Mouse (Mus musculus): Measurements from ENCODE around the gene Tmem248.

GRCm38 (mm10) chr5:130173012-130173411 is 43.9 kb upstream of the Tmem248 start:
- TF ChIP-seq POLR2A (IDR thresholded peaks at IDR 0.05; ENCODE audit: low read depth, low read length) (no peak), CTCF (IDR thresholded peaks at IDR 0.05; ENCODE audit: extremely low read depth, insufficient read length, insufficient replicate concordance, low read depth, low read length) (no peak)
